Mouse (Mus musculus): Measurements from ENCODE around the gene Ttc32.
"Not testable (repeated sequence)": the region's sequence is repeated elsewhere in the genome, so short reads cannot be mapped to it uniquely, and the experiment has no call there.

Gene Ttc32

GRCm38 (mm10) chr12:9029888-9030723, at the start of gene Ttc32:
TSS of gene Ttc32 (plus strand) at chr12:9029997.
- DNase-seq (ENCODE audit: low spot score in 2 of 2), result peak; percentile 97

- DNase-seq (ENCODE audit: low spot score in 2 of 2), result no peak
Measured at GRCm38 (mm10) chr12:8993231-8993630, 36.6 kb upstream of the Ttc32 start.

- DNase-seq (ENCODE audit: low spot score in 2 of 2), result no peak
Measured at GRCm38 (mm10) chr12:8998318-8998717, 31.5 kb upstream of the Ttc32 start.

GRCm38 (mm10) chr12:9002038-9002648, 27.7 kb upstream of the Ttc32 start:
- peak; percentile 13 to 65 for DNase-seq (ENCODE audit: low spot score in 2 of 2)

GRCm38 (mm10) chr12:9007146-9007545, 22.7 kb upstream of the Ttc32 start:
- no peak for DNase-seq (ENCODE audit: low spot score in 2 of 2)

GRCm38 (mm10) chr12:9007811-9008210, 22.0 kb upstream of the Ttc32 start:
- no peak for DNase-seq (ENCODE audit: low spot score in 2 of 2)

- no peak for DNase-seq (ENCODE audit: low spot score in 2 of 2)
Measured at GRCm38 (mm10) chr12:9010311-9010710, 19.5 kb upstream of the Ttc32 start.

GRCm38 (mm10) chr12:9016376-9016775, 13.4 kb upstream of the Ttc32 start:
- no peak for DNase-seq (ENCODE audit: low spot score in 2 of 2)

GRCm38 (mm10) chr12:9020431-9020830, 9.4 kb upstream of the Ttc32 start:
- DNase-seq (ENCODE audit: low spot score in 2 of 2), result no peak

GRCm38 (mm10) chr12:9020986-9021385, 8.8 kb upstream of the Ttc32 start:
- no peak for DNase-seq (ENCODE audit: low spot score in 2 of 2)

GRCm38 (mm10) chr12:9023031-9023430, 6.8 kb upstream of the Ttc32 start:
- DNase-seq (ENCODE audit: low spot score in 2 of 2), result no peak

- DNase-seq (ENCODE audit: low spot score in 2 of 2), result no peak
Measured at GRCm38 (mm10) chr12:9024071-9024470, 5.7 kb upstream of the Ttc32 start.

GRCm38 (mm10) chr12:9024736-9025135, 5.1 kb upstream of the Ttc32 start:
- no peak for DNase-seq (ENCODE audit: low spot score in 2 of 2)

- no peak for DNase-seq (ENCODE audit: low spot score in 2 of 2)
Measured at GRCm38 (mm10) chr12:9026843-9027242, 3.0 kb upstream of the Ttc32 start.

- not testable (repeated sequence) for DNase-seq (ENCODE audit: low spot score in 2 of 2)
Measured at GRCm38 (mm10) chr12:9028816-9029215, 981 bp upstream of the Ttc32 start.

- DNase-seq (ENCODE audit: low spot score in 2 of 2), result no peak
Measured at GRCm38 (mm10) chr12:9029506-9029887, 300 bp upstream of the Ttc32 start.

- no peak for DNase-seq (ENCODE audit: low spot score in 2 of 2)
Measured at GRCm38 (mm10) chr12:9031166-9031565, 1.4 kb downstream of the Ttc32 start.

- DNase-seq (ENCODE audit: low spot score in 2 of 2), result no peak
Measured at GRCm38 (mm10) chr12:9033140-9033539, 3.3 kb downstream of the Ttc32 start.

- DNase-seq (ENCODE audit: low spot score in 2 of 2), result no peak
Measured at GRCm38 (mm10) chr12:9036409-9036808, 6.6 kb downstream of the Ttc32 start.

GRCm38 (mm10) chr12:9040177-9040576, 10.4 kb downstream of the Ttc32 start:
- DNase-seq (ENCODE audit: low spot score in 2 of 2), result no peak

GRCm38 (mm10) chr12:9040686-9041085, 10.9 kb downstream of the Ttc32 start:
- peak in 1 of 2 experiments; percentile 22 for DNase-seq (ENCODE audit: low spot score in 2 of 2)

- DNase-seq (ENCODE audit: low spot score in 2 of 2), result no peak
Measured at GRCm38 (mm10) chr12:9042316-9042715, 12.5 kb downstream of the Ttc32 start.

GRCm38 (mm10) chr12:9042759-9043158, 13.0 kb downstream of the Ttc32 start:
- no peak for DNase-seq (ENCODE audit: low spot score in 2 of 2)
